21 mouse cellular contexts compared by ENCODE assay signal in the genomic region with DNA sequence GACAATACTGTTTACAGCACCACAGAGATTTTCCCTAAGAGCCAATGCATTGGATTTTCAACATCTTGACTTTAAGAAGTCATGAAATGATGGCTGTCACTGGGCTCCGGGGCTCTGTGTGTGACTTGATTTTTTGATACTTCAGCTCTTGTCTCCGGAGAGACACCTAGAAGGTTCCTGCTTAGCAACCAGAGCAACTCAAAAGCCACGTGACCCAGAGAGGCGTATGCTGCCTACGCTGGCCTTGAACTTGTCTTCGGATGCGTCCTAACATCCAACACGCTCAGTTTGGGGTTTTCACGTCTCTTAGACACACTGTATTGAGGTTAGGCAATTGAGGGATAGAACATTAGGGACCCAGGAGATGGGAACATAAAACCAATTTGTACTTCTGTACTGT.
DNase-seq lines count a peak whose midpoint lies in the region; TF ChIP-seq lines count a peak whose summit lies in the region.
"Had no signal": no experiment of that assay in that cellular context is flagged by ENCODE, and none has a peak within 500 bp of the region (broad histone marks: within the 10 kb centered on the region; RNA-seq: fewer than 3 reads in every experiment).

No protein-coding gene starts in this region.

- H3K9me3 ChIP-seq in E14TG2a.4 (ENCODE audit: low read length) (no peaks in the 10 kb centered on the region), ES-Bruce4 (replicated peaks; ENCODE audit: control insufficient read depth, insufficient read depth, low read length, poor library complexity, severe bottlenecking) (peaks cover 3% of the 10 kb centered on the region; the same call in 1 of the 2 replicates)
- H3K9me3 ChIP-seq: embryonic facial prominence, embryonic 12.5 days; embryonic facial prominence, embryonic 15.5 days; hindbrain, embryonic 10.5 days; hindbrain, embryonic 13.5 days; intestine, embryonic 15.5 days had no signal

- H3K4me1 ChIP-seq in E14TG2a.4 (replicated peaks; ENCODE audit: low read depth, low read length), result peaks cover 67% of the 10 kb centered on the region
- peaks cover 2% of the 10 kb centered on the region for H3K4me1 ChIP-seq in ES-Bruce4 (ENCODE audit: control insufficient read depth, insufficient read depth, low read length)
- H3K4me1 ChIP-seq: embryonic facial prominence, embryonic 12.5 days; embryonic facial prominence, embryonic 15.5 days; hindbrain, embryonic 13.5 days; intestine, embryonic 15.5 days had no signal

- H3K9ac ChIP-seq in ES-Bruce4 (ENCODE audit: low read depth, poor library complexity, severe bottlenecking), result no peak overlapping the region
- H3K9ac ChIP-seq: embryonic facial prominence, embryonic 12.5 days; embryonic facial prominence, embryonic 15.5 days; forebrain, postnatal 0 days; hindbrain, embryonic 13.5 days; intestine, embryonic 15.5 days had no signal

- H3K27me3 ChIP-seq in E14TG2a.4 (ENCODE audit: insufficient read depth, low read length) (no peaks in the 10 kb centered on the region), ES-Bruce4 (ENCODE audit: control insufficient read depth, insufficient read depth, low read length, poor library complexity, severe bottlenecking) (no peaks in the 10 kb centered on the region)
- H3K27me3 ChIP-seq: embryonic facial prominence, embryonic 12.5 days; embryonic facial prominence, embryonic 15.5 days; intestine, embryonic 15.5 days had no signal

- H3K36me3 ChIP-seq in E14TG2a.4 (ENCODE audit: insufficient read depth, low read length), result no peaks in the 10 kb centered on the region
- H3K36me3 ChIP-seq in ES-Bruce4 (ENCODE audit: control insufficient read depth, insufficient read depth, low read length, poor library complexity, severe bottlenecking), result no peaks in the 10 kb centered on the region
- H3K36me3 ChIP-seq: embryonic facial prominence, embryonic 12.5 days; embryonic facial prominence, embryonic 15.5 days; hindbrain, embryonic 10.5 days; hindbrain, embryonic 13.5 days; intestine, embryonic 15.5 days had no signal

- TF ChIP-seq CTCF in E14TG2a.4 (conservative IDR thresholded peaks at IDR 0.05; ENCODE audit: low read length) (no peak), ES-Bruce4 (IDR thresholded peaks at IDR 0.05; ENCODE audit: low read depth, low read length) (no peak)

- no peak for TF ChIP-seq EP300 in ES-Bruce4 (IDR thresholded peaks at IDR 0.05; ENCODE audit: insufficient read depth, low read depth, low read length)

- 0 out of 2 replicates have a peak overlapping the region, but pooled peaks have one; percentile 8 for H3K27ac ChIP-seq in ES-Bruce4 (ENCODE audit: insufficient read depth, low read length)
- H3K27ac ChIP-seq: embryonic facial prominence, embryonic 12.5 days; embryonic facial prominence, embryonic 15.5 days; heart, adult 2 months; hindbrain, embryonic 10.5 days; hindbrain, embryonic 13.5 days; intestine, embryonic 15.5 days had no signal

- DNase-seq in R1 (ENCODE audit: low read depth, low spot score) (peak; percentile 39), adipocyte (ENCODE audit: low spot score) (no peak)
- no peak for DNase-seq in cerebellum, postnatal 10 days
- no peak for DNase-seq in frontal cortex, postnatal 25 days (ENCODE audit: low spot score in 2 of 2)
- DNase-seq: adrenal gland, adult 8-10 months; adrenal gland, postnatal 25 days; cerebellum, adult 11-12 months; cerebellum, adult 8-10 months; cerebellum, postnatal 14 days; forebrain, postnatal 0 days; gastrocnemius, postnatal 36 days; heart, adult 2 months; heart, postnatal 36 days; kidney, adult 11 months had no signal

- H3K4me3 ChIP-seq in E14TG2a.4 (replicated peaks; ENCODE audit: low read length) (peak overlapping the region; percentile 59), ES-Bruce4 (ENCODE audit: low read depth, low read length) (no peak overlapping the region)
- H3K4me3 ChIP-seq: embryonic facial prominence, embryonic 12.5 days; embryonic facial prominence, embryonic 15.5 days; heart, adult 2 months; hindbrain, embryonic 10.5 days; hindbrain, embryonic 13.5 days; intestine, embryonic 15.5 days had no signal

- no peak for TF ChIP-seq POLR2A in ES-Bruce4 (IDR thresholded peaks at IDR 0.05; ENCODE audit: insufficient read depth, low read length)
